Mouse (Mus musculus) olfactory bulb, adult 2 months (tissue): ENCODE data around the gene 1700020D05Rik.

ENCODE experiments used
- CTCF ChIP-seq: fragments of 200-500 bp; IDR thresholded peaks from 2 replicates; pipeline ENCODE4 v1.5.1; 2012; ENCODE audit warnings: low read depth, mild to moderate bottlenecking, low read length, moderate library complexity; ENCODE audit not compliant: insufficient read depth
- POLR2A ChIP-seq: fragments of 200-500 bp; IDR thresholded peaks from 2 replicates; pipeline ENCODE4 v1.6.1; 2012; ENCODE audit warnings: mild to moderate bottlenecking, low read depth, low read length, moderate library complexity; ENCODE audit not compliant: insufficient read depth

- TF ChIP-seq POLR2A (no peak), CTCF (no peak)
Measured at GRCm38 (mm10) chr19:5474281-5475068, 29.1 kb downstream of the 1700020D05Rik start.
